Mouse (Mus musculus): ENCODE data around the gene Fan1.

- TF ChIP-seq MAFK (IDR thresholded peaks at IDR 0.05; ENCODE audit: insufficient read depth, low read depth, low read length) (no peak), ZC3H11A (IDR thresholded peaks at IDR 0.05; ENCODE audit: borderline replicate concordance, low read depth, low read length) (no peak), ZNF384 (IDR thresholded peaks at IDR 0.05; ENCODE audit: low read depth, low read length) (no peak)
Measured at GRCm38 (mm10) chr7:64349147-64349861, 24.6 kb downstream of the Fan1 start.

Data from ES-E14 (cell line).